Mouse (Mus musculus) kidney, postnatal 14 days (tissue): ENCODE measurements at regions not wholly inside any gene's neighbourhood (a gene's known extent, or its start where the extent isn't known, plus 50 kb on each side); places are given as distances from the start of the nearest gene placed in this dataset.

ENCODE experiments used
- DNase-seq: peaks from one replicate; pipeline ENCODE4 v3.0.0; 2022; ENCODE audit warnings: mixed read lengths

- DNase-seq, result no peak
Measured at GRCm38 (mm10) chr11:43370025-43370424, 56.0 kb downstream of the Pttg1 start.

GRCm38 (mm10) chr11:43368346-43368745, 57.7 kb downstream of the Pttg1 start:
- no peak for DNase-seq

- no peak for DNase-seq
Measured at GRCm38 (mm10) chr11:43361858-43362257, 64.2 kb downstream of the Pttg1 start.

- no peak for DNase-seq
Measured at GRCm38 (mm10) chr11:43358390-43359291, 67.4 kb downstream of the Pttg1 start.

GRCm38 (mm10) chr11:43353602-43354001, 72.4 kb downstream of the Pttg1 start:
- no peak for DNase-seq

GRCm38 (mm10) chr11:43353030-43353429, 73.0 kb downstream of the Pttg1 start:
- no peak for DNase-seq

- no peak for DNase-seq
Measured at GRCm38 (mm10) chr11:43351818-43352217, 74.2 kb downstream of the Pttg1 start.

GRCm38 (mm10) chr11:43351348-43351747, 74.7 kb downstream of the Pttg1 start:
- DNase-seq, result no peak

GRCm38 (mm10) chr11:43350242-43350641, 75.8 kb downstream of the Pttg1 start:
- no peak for DNase-seq

- no peak for DNase-seq
Measured at GRCm38 (mm10) chr11:43349564-43349963, 76.5 kb downstream of the Pttg1 start.

- DNase-seq, result peak; percentile 76
Measured at GRCm38 (mm10) chr11:43348571-43348970, 77.5 kb downstream of the Pttg1 start.

GRCm38 (mm10) chr11:43346489-43346888, 79.6 kb downstream of the Pttg1 start:
- DNase-seq, result no peak

GRCm38 (mm10) chr11:43344767-43345561, 81.1 kb downstream of the Pttg1 start:
- no peak for DNase-seq

GRCm38 (mm10) chr11:43343574-43343973, 82.5 kb downstream of the Pttg1 start:
- DNase-seq, result no peak

GRCm38 (mm10) chr11:43338377-43338993, 87.6 kb downstream of the Pttg1 start:
- no peak for DNase-seq

- DNase-seq, result no peak
Measured at GRCm38 (mm10) chr11:43335668-43336265, 90.3 kb downstream of the Pttg1 start.

GRCm38 (mm10) chr11:43333547-43333946, 92.5 kb downstream of the Pttg1 start:
- no peak for DNase-seq

- DNase-seq, result no peak
Measured at GRCm38 (mm10) chr11:43313996-43314395, 112.1 kb downstream of the Pttg1 start.
